Mouse (Mus musculus) left cerebral cortex, postnatal 4 days (tissue): ENCODE data around the gene Gm7247. TPM values are rescaled to one million over a fixed set of nuclear protein-coding genes. Genes with fewer than 3 reads are reported as not detected.
"Not testable (repeated sequence)": the region's sequence is repeated elsewhere in the genome, so short reads cannot be mapped to it uniquely, and the experiment has no call there.

Experiments used
- DNase-seq: peaks from one replicate; pipeline ENCODE4 v3.0.0-alpha.2; 2022
- intact Hi-C: fragments of 180-260 bp; cut with DNase I; formaldehyde crosslinking; loops from one replicate; pipeline ENCODE4 v1.15.1; 2025
- total RNA-seq, 2 experiments: library from RNA; stranded (reverse); gene quantifications; 2 replicates each; pipeline ENCODE4 v1.2.3; 2021

Gm7247 gene
- total RNA-seq, 2 experiments from 2014 or later = not detected

GRCm38 (mm10) chr14:51486111-51486510 is 124.6 kb downstream of the Gm7247 start:
- DNase-seq = no peak
- intact Hi-C loops = no loop called here

GRCm38 (mm10) chr14:51495781-51496180 is 134.2 kb downstream of the Gm7247 start:
- intact Hi-C loops = no loop called here
- no peak for DNase-seq

- intact Hi-C loops = no loop called here
These were observed 135.4 kb downstream of the Gm7247 start for GRCm38 (mm10) chr14:51496955-51497354.

GRCm38 (mm10) chr14:51497958-51498357 is 136.4 kb downstream of the Gm7247 start:
- intact Hi-C loops = no loop called here
- no peak for DNase-seq

More at GRCm38 (mm10) chr14:51496955-51497354, 135.4 kb downstream of the Gm7247 start:
- DNase-seq = no peak

- intact Hi-C loops = no loop called here
- no peak for DNase-seq
These were observed 138.2 kb downstream of the Gm7247 start for GRCm38 (mm10) chr14:51499707-51500275.

GRCm38 (mm10) chr14:51500461-51500860 is 138.9 kb downstream of the Gm7247 start:
- intact Hi-C loops = no loop called here
- no peak for DNase-seq

- no peak for DNase-seq
- intact Hi-C loops = no loop called here
These were observed 145.9 kb downstream of the Gm7247 start for GRCm38 (mm10) chr14:51507416-51507815.

- intact Hi-C loops = no loop called here
- no peak for DNase-seq
These were observed 190.9 kb downstream of the Gm7247 start, which contains the start of gene Gm5622 for GRCm38 (mm10) chr14:51552490-51552889. Gene Gm5622, plus strand, starts transcription at chr14:51552790.

GRCm38 (mm10) chr14:51573963-51574362 is 212.4 kb downstream of the Gm7247 start, which contains the start of gene Gm17175:
Gene Gm17175, minus strand, starts transcription at chr14:51574063.
- DNase-seq, intact Hi-C loops: not testable (repeated sequence)

- intact Hi-C loops, DNase-seq: not testable (repeated sequence)
These were observed 230.5 kb downstream of the Gm7247 start, which contains the start of gene Gm17174 for GRCm38 (mm10) chr14:51592039-51592438. Gene Gm17174, minus strand, starts transcription at chr14:51592139.

GRCm38 (mm10) chr14:51611210-51611609 is 249.7 kb downstream of the Gm7247 start, which contains the start of gene Gm17078:
Gene Gm17078, minus strand, starts transcription at chr14:51611310.
- intact Hi-C loops = no loop called here
- no peak for DNase-seq

Other genes with a start within 250 kb of the Gm7247 start
- gene Eddm3b, start 247.3 kb upstream of the Gm7247 start, total RNA-seq = not detected
- gene Rnase6, start 237.8 kb upstream of the Gm7247 start, total RNA-seq = under 1 TPM in 1 of 2 experiments, not detected in 1; 0.32 TPM
- under 1 TPM in 1 of 2 experiments, not detected in 1; 0.48 TPM for gene Rnase1, start 215.0 kb upstream of the Gm7247 start, total RNA-seq
- gene Rnase2b, start 199.5 kb upstream of the Gm7247 start, total RNA-seq = not detected
- gene Ang2, start 162.6 kb upstream of the Gm7247 start, total RNA-seq = not detected
- not detected for gene Ear14, start 158.4 kb upstream of the Gm7247 start, total RNA-seq
- gene Rnase2a, start 105.6 kb upstream of the Gm7247 start, total RNA-seq = not detected
- not detected for gene Vmn2r88, start 49.1 kb downstream of the Gm7247 start, total RNA-seq
- gene Vmn2r89, start 90.1 kb downstream of the Gm7247 start, total RNA-seq = not detected
- not detected for gene Gm5622, start 191.0 kb downstream of the Gm7247 start, total RNA-seq
- gene Gm17175, start 212.3 kb downstream of the Gm7247 start, total RNA-seq = not detected
- gene Gm17174, start 230.4 kb downstream of the Gm7247 start, total RNA-seq = not detected
- not detected for gene Gm17078, start 249.6 kb downstream of the Gm7247 start, total RNA-seq